Comparison of ENCODE assay signal across 16 mouse cellular contexts in the genomic region with DNA sequence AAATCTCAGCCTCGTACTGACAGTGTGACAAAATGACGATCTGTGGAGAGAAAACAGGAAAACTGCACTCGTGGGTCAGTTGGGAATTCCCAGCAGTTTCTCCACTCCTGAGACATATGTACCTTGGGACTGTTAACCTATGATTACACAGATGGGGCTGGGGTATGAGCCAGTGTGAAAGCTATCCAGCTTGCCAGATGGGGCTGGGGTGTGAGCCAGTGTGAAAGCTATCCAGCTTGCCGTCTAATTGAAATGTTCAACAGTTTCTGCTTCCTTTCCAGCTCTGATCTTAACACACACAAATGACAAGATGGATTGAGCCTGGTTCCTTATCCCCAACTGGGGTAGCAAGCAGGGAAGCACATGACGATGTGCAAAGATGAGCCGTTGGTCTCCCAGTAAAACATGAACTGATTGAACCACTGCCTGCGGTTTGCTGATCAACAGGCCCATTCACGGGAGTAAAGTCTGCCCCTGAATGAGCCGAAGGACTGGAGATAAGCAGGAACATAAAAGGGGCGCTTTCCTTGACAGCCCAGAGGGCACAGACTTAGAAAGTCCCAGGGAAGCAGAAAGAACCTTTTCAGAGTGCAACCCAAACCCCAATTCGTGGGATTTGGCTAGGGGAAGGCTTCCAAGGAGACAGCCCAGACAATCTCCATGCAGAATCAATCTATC.
DNase-seq lines count a peak whose midpoint lies in the region; ATAC-seq and TF ChIP-seq lines count a peak whose summit lies in the region.
"Had no signal": no experiment of that assay in that cellular context is flagged by ENCODE, and none has a peak within 500 bp of the region (broad histone marks: within the 10 kb centered on the region; RNA-seq: fewer than 3 reads in every experiment).

No protein-coding gene starts in this region.

- no peaks in the 10 kb centered on the region for H3K27me3 ChIP-seq in lung, postnatal 0 days (replicated peaks; ENCODE audit: insufficient read depth, low read length)
- no peaks in the 10 kb centered on the region for H3K27me3 ChIP-seq in forebrain, embryonic 16.5 days (replicated peaks; ENCODE audit: control insufficient read depth, insufficient read depth, low read length)
- H3K27me3 ChIP-seq in intestine, postnatal 0 days (replicated peaks; ENCODE audit: control insufficient read depth, insufficient read depth, low read length): no peaks in the 10 kb centered on the region
- no peaks in the 10 kb centered on the region for H3K27me3 ChIP-seq in kidney, embryonic 16.5 days (ENCODE audit: insufficient read depth, low read length)
- H3K27me3 ChIP-seq: embryonic facial prominence, embryonic 13.5 days; kidney, embryonic 15.5 days had no signal

- WGBS in lung, postnatal 0 days: 36% methylated on average over 11 of the region's 11 CpGs
- WGBS in forebrain, embryonic 16.5 days: 49% methylated on average over 11 of the region's 11 CpGs
- 18% methylated on average over 11 of the region's 11 CpGs for WGBS in intestine, postnatal 0 days
- 56% methylated on average over 11 of the region's 11 CpGs for WGBS in kidney, embryonic 16.5 days

- no peak for ATAC-seq in lung, postnatal 0 days
- peak; percentile 72 for ATAC-seq in forebrain, embryonic 16.5 days
- peak; percentile 78 for ATAC-seq in intestine, postnatal 0 days
- ATAC-seq in kidney, embryonic 16.5 days (ENCODE audit: low FRiP score, low TSS enrichment): no peak
- ATAC-seq: inflammation-experienced regulatory T-cells, adult 6 months had no signal

- H3K27ac ChIP-seq in lung, postnatal 0 days (ENCODE audit: low read length): peak overlapping the region; percentile 52
- no peak overlapping the region for H3K27ac ChIP-seq in forebrain, embryonic 16.5 days (ENCODE audit: low read length)
- H3K27ac ChIP-seq in intestine, postnatal 0 days (ENCODE audit: low read depth, low read length): peak overlapping the region; percentile 46; the same call in 1 of the 2 replicates
- no peak overlapping the region for H3K27ac ChIP-seq in kidney, embryonic 16.5 days (ENCODE audit: low read length)
- H3K27ac ChIP-seq: embryonic facial prominence, embryonic 13.5 days; kidney, embryonic 15.5 days had no signal

- no peaks in the 10 kb centered on the region for H3K9me3 ChIP-seq in lung, postnatal 0 days (ENCODE audit: low read length)
- no peaks in the 10 kb centered on the region for H3K9me3 ChIP-seq in forebrain, embryonic 16.5 days (ENCODE audit: control insufficient read depth, low read length)
- H3K9me3 ChIP-seq in intestine, postnatal 0 days (ENCODE audit: control insufficient read depth): no peaks in the 10 kb centered on the region
- no peaks in the 10 kb centered on the region for H3K9me3 ChIP-seq in kidney, embryonic 16.5 days (ENCODE audit: low read length)
- H3K9me3 ChIP-seq: embryonic facial prominence, embryonic 13.5 days; kidney, embryonic 15.5 days had no signal

- no peak for TF ChIP-seq CTCF in lung, postnatal 0 days (IDR thresholded peaks at IDR 0.05)
- TF ChIP-seq CTCF in intestine, postnatal 0 days (IDR thresholded peaks at IDR 0.05; ENCODE audit: low read depth): no peak

- no peak overlapping the region for H3K4me3 ChIP-seq in lung, postnatal 0 days (ENCODE audit: low read depth, low read length)
- no peak overlapping the region for H3K4me3 ChIP-seq in forebrain, embryonic 16.5 days (replicated peaks; ENCODE audit: low read length)
- no peak overlapping the region for H3K4me3 ChIP-seq in intestine, postnatal 0 days (ENCODE audit: low read depth, low read length)
- H3K4me3 ChIP-seq in kidney, embryonic 16.5 days (ENCODE audit: low read length): no peak overlapping the region
- H3K4me3 ChIP-seq: embryonic facial prominence, embryonic 13.5 days; kidney, embryonic 15.5 days had no signal

- H3K4me2 ChIP-seq in lung, postnatal 0 days (replicated peaks; ENCODE audit: low read depth, low read length): no peak overlapping the region
- H3K4me2 ChIP-seq in forebrain, embryonic 16.5 days (ENCODE audit: low read length): no peak overlapping the region
- no peak overlapping the region for H3K4me2 ChIP-seq in intestine, postnatal 0 days (replicated peaks; ENCODE audit: low read depth)
- H3K4me2 ChIP-seq in kidney, embryonic 16.5 days (replicated peaks; ENCODE audit: low read depth, low read length): no peak overlapping the region
- H3K4me2 ChIP-seq: embryonic facial prominence, embryonic 13.5 days; kidney, embryonic 15.5 days had no signal

- H3K4me1 ChIP-seq in lung, postnatal 0 days (ENCODE audit: insufficient read depth, low read depth, low read length): peaks cover 19% of the 10 kb centered on the region; the same call in 1 of the 2 replicates
- H3K4me1 ChIP-seq in forebrain, embryonic 16.5 days (replicated peaks; ENCODE audit: control insufficient read depth, insufficient read depth, low read length): 0 out of 2 replicates have a peak, but pooled peaks cover 7% of the 10 kb centered on the region
- H3K4me1 ChIP-seq in intestine, postnatal 0 days (replicated peaks; ENCODE audit: control insufficient read depth, insufficient read depth, low read length): peaks cover 19% of the 10 kb centered on the region; the same call in 1 of the 2 replicates
- H3K4me1 ChIP-seq in kidney, embryonic 16.5 days (ENCODE audit: insufficient read depth, low read length): peaks cover 27% of the 10 kb centered on the region

- DNase-seq in left cerebral cortex, postnatal 4 days: peak; percentile 52
- no peak for DNase-seq in left cerebral cortex, postnatal 10 days (ENCODE audit: extremely low spot score in 1 of 2, low spot score in 2 of 2)
- DNase-seq in lung, postnatal 0 days (ENCODE audit: low spot score): no peak
- no peak for DNase-seq in lung, postnatal 14 days
- no peak for DNase-seq in thymus, postnatal 14 days
- DNase-seq: adrenal gland, adult 2 months; cerebellum, adult 8-10 months; gastrocnemius, postnatal 36 days; right cerebral cortex, adult 18-20 months; thymus, adult 18-20 months had no signal

- no peak overlapping the region for H3K9ac ChIP-seq in lung, postnatal 0 days (replicated peaks; ENCODE audit: low read depth)
- no peak overlapping the region for H3K9ac ChIP-seq in forebrain, embryonic 16.5 days (replicated peaks; ENCODE audit: low read depth, low read length)
- no peak overlapping the region for H3K9ac ChIP-seq in intestine, postnatal 0 days (ENCODE audit: low read depth, low read length)
- H3K9ac ChIP-seq in kidney, embryonic 16.5 days (replicated peaks; ENCODE audit: low read length): no peak overlapping the region
- H3K9ac ChIP-seq: embryonic facial prominence, embryonic 13.5 days; kidney, embryonic 15.5 days had no signal

- intact Hi-C loops in left cerebral cortex, postnatal 4 days (cut with DNase I): no loop called here
- intact Hi-C loops in left cerebral cortex, postnatal 10 days (cut with DNase I): no loop called here

- TF ChIP-seq EP300 in lung, postnatal 0 days (IDR thresholded peaks at IDR 0.05): no peak

- no peaks in the 10 kb centered on the region for H3K36me3 ChIP-seq in lung, postnatal 0 days (ENCODE audit: insufficient read depth, low read length)
- H3K36me3 ChIP-seq in forebrain, embryonic 16.5 days (ENCODE audit: control insufficient read depth, insufficient read depth): no peaks in the 10 kb centered on the region
- H3K36me3 ChIP-seq in intestine, postnatal 0 days (ENCODE audit: control insufficient read depth, insufficient read depth): no peaks in the 10 kb centered on the region
- H3K36me3 ChIP-seq in kidney, embryonic 16.5 days (ENCODE audit: insufficient read depth, low read length): no peaks in the 10 kb centered on the region
- H3K36me3 ChIP-seq: embryonic facial prominence, embryonic 13.5 days; kidney, embryonic 15.5 days had no signal

Comparison
In these comparisons a context has a peak if more than half of its experiments do, and no peak if none do; other contexts are left out.
1. ATAC-seq: peak in forebrain, embryonic 16.5 days (single experiment) and intestine, postnatal 0 days (single experiment); none in lung, postnatal 0 days (single experiment) and kidney, embryonic 16.5 days (single experiment).
2. H3K27ac ChIP-seq: peak in lung, postnatal 0 days (single experiment) and intestine, postnatal 0 days (single experiment); none in forebrain, embryonic 16.5 days (single experiment) and kidney, embryonic 16.5 days (single experiment).